Mouse (Mus musculus): Measurements from ENCODE around the gene Hnmt.

DNA sequence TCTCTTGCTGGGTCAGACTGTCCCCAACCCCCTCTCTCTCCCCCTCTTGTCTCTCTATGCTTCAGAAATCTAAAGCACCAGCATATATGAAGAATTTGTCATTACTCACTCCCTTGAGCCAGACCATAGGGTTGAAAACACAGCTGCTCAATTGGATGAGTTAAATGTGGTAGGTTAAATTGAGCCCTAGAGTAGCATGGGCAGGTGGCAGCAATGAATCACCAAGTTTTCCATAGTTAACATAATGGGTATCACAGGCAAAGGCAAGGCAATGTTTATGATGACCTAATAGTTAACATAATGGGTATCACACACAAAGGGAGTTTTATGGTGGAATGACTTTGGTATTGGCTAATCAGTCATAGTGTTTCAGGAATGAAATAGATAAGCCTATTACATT is 65.9 kb downstream of the Hnmt start:
- TF ChIP-seq CTCF (conservative IDR thresholded peaks at IDR 0.05; ENCODE audit: low read length) (no peak), NANOG (IDR thresholded peaks at IDR 0.05; ENCODE audit: borderline replicate concordance, low read length) (no peak)
